In the genomic region with DNA sequence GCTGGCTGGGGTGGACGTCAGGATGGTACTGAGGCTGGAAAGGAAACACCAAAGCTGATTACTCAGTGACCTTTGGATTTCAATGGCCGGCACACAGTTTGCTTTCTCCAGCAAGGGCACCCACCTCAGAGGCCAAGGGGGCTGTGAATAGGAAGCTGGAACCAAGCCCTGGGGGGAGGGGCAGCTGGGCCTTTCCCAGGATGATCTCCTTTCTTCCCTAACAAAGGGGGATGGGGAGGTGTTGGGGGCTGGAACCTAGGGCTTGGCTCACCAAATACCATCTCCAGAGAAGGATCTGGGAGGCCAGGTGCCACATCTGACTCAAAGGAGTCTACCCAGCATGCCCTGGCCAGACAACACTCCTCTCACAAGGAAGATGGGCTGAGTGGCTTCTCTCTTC, we compare ENCODE assay signal across 8 mouse cellular contexts.
DNase-seq lines count a peak whose midpoint lies in the region; ATAC-seq and TF ChIP-seq lines count a peak whose summit lies in the region.

No protein-coding gene starts in this region.

- no peak overlapping the region for H3K4me3 ChIP-seq in kidney, embryonic 14.5 days (ENCODE audit: low read length)
- no peak overlapping the region for H3K4me3 ChIP-seq in embryonic facial prominence, embryonic 10.5 days
- H3K4me3 ChIP-seq in liver, embryonic 11.5 days (ENCODE audit: low read depth, low read length), result no peak overlapping the region
- H3K4me3 ChIP-seq in lung, postnatal 0 days (ENCODE audit: low read depth, low read length), result no peak overlapping the region

- H3K27ac ChIP-seq in kidney, embryonic 14.5 days (ENCODE audit: low read depth, low read length), result no peak overlapping the region
- H3K27ac ChIP-seq in embryonic facial prominence, embryonic 10.5 days (replicated peaks), result peak overlapping the region; percentile 55
- peak overlapping the region; percentile 32; the same call in 1 of the 2 replicates for H3K27ac ChIP-seq in liver, embryonic 11.5 days (ENCODE audit: low read depth, low read length)
- H3K27ac ChIP-seq in lung, postnatal 0 days (ENCODE audit: low read length), result no peak overlapping the region

- WGBS in kidney, embryonic 14.5 days, result 13% methylated on average over 2 of the region's 2 CpGs
- WGBS in embryonic facial prominence, embryonic 10.5 days, result 3% methylated on average over 2 of the region's 2 CpGs
- 38% methylated on average over 2 of the region's 2 CpGs for WGBS in liver, embryonic 11.5 days
- 31% methylated on average over 2 of the region's 2 CpGs for WGBS in lung, postnatal 0 days

- ATAC-seq in kidney, embryonic 14.5 days (ENCODE audit: low FRiP score, low TSS enrichment), result 0 out of 2 replicates have a peak, but pooled peaks have one; percentile 43
- peak; percentile 64; the same call in 1 of the 2 replicates for ATAC-seq in liver, embryonic 11.5 days (replicated peaks; ENCODE audit: low FRiP score)
- no peak for ATAC-seq in lung, postnatal 0 days

- no peak for DNase-seq in kidney, postnatal 25 days
- peak; percentile 38 for DNase-seq in embryonic facial prominence, embryonic 10.5 days (ENCODE audit: low spot score)
- DNase-seq in liver, embryonic 11.5 days (ENCODE audit: low spot score), result no peak
- peak; percentile 43 for DNase-seq in retina, embryonic 14.5 days (ENCODE audit: low spot score)
- no peak for DNase-seq in right cerebral cortex, postnatal 10 days (ENCODE audit: low spot score in 2 of 2)
- no peak for DNase-seq in layer of hippocampus, adult 9-11 months
- no peak for DNase-seq in lung, postnatal 0 days (ENCODE audit: low spot score)

- no peak for TF ChIP-seq CTCF in lung, postnatal 0 days (IDR thresholded peaks at IDR 0.05)

- no peaks in the 10 kb centered on the region for H3K27me3 ChIP-seq in kidney, embryonic 14.5 days (ENCODE audit: control insufficient read depth, insufficient read depth, low read length)
- 0 out of 2 replicates have a peak, but pooled peaks cover 3% of the 10 kb centered on the region for H3K27me3 ChIP-seq in embryonic facial prominence, embryonic 10.5 days (replicated peaks; ENCODE audit: low read depth, poor library complexity, severe bottlenecking)
- no peaks in the 10 kb centered on the region for H3K27me3 ChIP-seq in liver, embryonic 11.5 days (replicated peaks; ENCODE audit: control insufficient read depth, insufficient read depth, low read length)
- no peaks in the 10 kb centered on the region for H3K27me3 ChIP-seq in lung, postnatal 0 days (replicated peaks; ENCODE audit: insufficient read depth, low read length)

- no peaks in the 10 kb centered on the region for H3K9me3 ChIP-seq in kidney, embryonic 14.5 days (ENCODE audit: control insufficient read depth, low read length)
- H3K9me3 ChIP-seq in embryonic facial prominence, embryonic 10.5 days, result no peaks in the 10 kb centered on the region
- H3K9me3 ChIP-seq in liver, embryonic 11.5 days (ENCODE audit: control insufficient read depth, low read length), result no peaks in the 10 kb centered on the region
- H3K9me3 ChIP-seq in lung, postnatal 0 days (ENCODE audit: low read length), result no peaks in the 10 kb centered on the region

- no peak overlapping the region for H3K4me2 ChIP-seq in kidney, embryonic 14.5 days (replicated peaks; ENCODE audit: low read depth, low read length)
- H3K4me2 ChIP-seq in liver, embryonic 11.5 days, result no peak overlapping the region
- H3K4me2 ChIP-seq in lung, postnatal 0 days (replicated peaks; ENCODE audit: low read depth, low read length), result no peak overlapping the region

- H3K9ac ChIP-seq in kidney, embryonic 14.5 days (ENCODE audit: low read depth, low read length), result no peak overlapping the region
- H3K9ac ChIP-seq in liver, embryonic 11.5 days (ENCODE audit: low read depth, low read length), result no peak overlapping the region
- no peak overlapping the region for H3K9ac ChIP-seq in lung, postnatal 0 days (replicated peaks; ENCODE audit: low read depth)

- no peaks in the 10 kb centered on the region for H3K36me3 ChIP-seq in kidney, embryonic 14.5 days (ENCODE audit: control insufficient read depth, insufficient read depth, low read length)
- no peaks in the 10 kb centered on the region for H3K36me3 ChIP-seq in embryonic facial prominence, embryonic 10.5 days (replicated peaks)
- no peaks in the 10 kb centered on the region for H3K36me3 ChIP-seq in liver, embryonic 11.5 days (ENCODE audit: control insufficient read depth, insufficient read depth, low read length)
- H3K36me3 ChIP-seq in lung, postnatal 0 days (ENCODE audit: insufficient read depth, low read length), result no peaks in the 10 kb centered on the region

- TF ChIP-seq EP300 in lung, postnatal 0 days (IDR thresholded peaks at IDR 0.05), result no peak

- no peaks in the 10 kb centered on the region for H3K4me1 ChIP-seq in kidney, embryonic 14.5 days (ENCODE audit: control insufficient read depth, insufficient read depth, low read length)
- peaks cover 26% of the 10 kb centered on the region for H3K4me1 ChIP-seq in embryonic facial prominence, embryonic 10.5 days
- peaks cover 8% of the 10 kb centered on the region for H3K4me1 ChIP-seq in liver, embryonic 11.5 days (replicated peaks; ENCODE audit: control insufficient read depth, insufficient read depth, low read length)
- no peaks in the 10 kb centered on the region for H3K4me1 ChIP-seq in lung, postnatal 0 days (ENCODE audit: insufficient read depth, low read depth, low read length)

Comparison
In these comparisons a context has a peak if more than half of its experiments do, and no peak if none do; other contexts are left out.
1. H3K27ac ChIP-seq: peak in embryonic facial prominence, embryonic 10.5 days (single experiment) and liver, embryonic 11.5 days (single experiment); none in kidney, embryonic 14.5 days (single experiment) and lung, postnatal 0 days (single experiment).
2. DNase-seq: peak in embryonic facial prominence, embryonic 10.5 days (single experiment) and retina, embryonic 14.5 days (single experiment); none in kidney, postnatal 25 days (0 of 2), liver, embryonic 11.5 days (single experiment), right cerebral cortex, postnatal 10 days (0 of 2), layer of hippocampus, adult 9-11 months (single experiment) and lung, postnatal 0 days (single experiment).